Mouse (Mus musculus): ENCODE data around the gene Dhrs3. TPM values are rescaled to one million over a fixed set of nuclear protein-coding genes. Genes with fewer than 3 reads are reported as not detected.

The Dhrs3 gene
- polyA plus RNA-seq, 2 experiments from 2014 or later = 46.8 to 47.3 TPM

DNA sequence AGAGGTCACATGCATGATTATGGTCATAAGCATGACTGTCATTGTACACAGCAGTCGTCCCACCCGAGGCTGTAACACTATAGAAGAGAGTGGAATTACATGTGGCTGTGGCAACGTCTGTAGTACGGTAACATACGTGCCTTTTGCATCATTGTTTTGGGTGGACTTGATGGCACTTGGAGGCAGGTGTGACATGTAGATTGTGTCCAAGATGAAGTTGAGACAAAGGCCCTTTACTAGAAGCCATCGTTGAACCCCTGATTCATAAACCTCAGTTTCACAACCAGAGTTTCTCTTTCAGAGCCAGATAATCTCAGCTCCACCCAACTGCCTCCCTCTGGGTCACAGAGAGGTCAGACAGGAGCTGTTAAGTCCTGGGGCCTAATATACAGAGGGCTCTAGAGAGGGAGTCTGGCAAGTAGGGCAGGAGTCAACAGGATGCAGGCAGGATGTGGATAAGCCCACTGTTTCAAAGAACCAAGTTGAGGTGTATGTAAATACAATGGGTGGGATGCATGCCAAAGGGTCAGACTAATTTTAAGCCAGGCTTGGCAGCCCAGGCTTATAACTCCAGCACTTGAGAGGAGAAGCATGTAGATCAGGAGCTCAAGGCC lies 5.5 kb downstream of the Dhrs3 start:
- peak; percentile 45 for ATAC-seq

GRCm38 (mm10) chr4:144898737-144899136 lies 6.1 kb downstream of the Dhrs3 start:
- no peak for ATAC-seq

- ATAC-seq = peak; percentile 59
Observed at GRCm38 (mm10) chr4:144901561-144902111, 9.0 kb downstream of the Dhrs3 start.

- ATAC-seq = no peak
Observed at GRCm38 (mm10) chr4:144903088-144903487, 10.5 kb downstream of the Dhrs3 start.

DNA sequence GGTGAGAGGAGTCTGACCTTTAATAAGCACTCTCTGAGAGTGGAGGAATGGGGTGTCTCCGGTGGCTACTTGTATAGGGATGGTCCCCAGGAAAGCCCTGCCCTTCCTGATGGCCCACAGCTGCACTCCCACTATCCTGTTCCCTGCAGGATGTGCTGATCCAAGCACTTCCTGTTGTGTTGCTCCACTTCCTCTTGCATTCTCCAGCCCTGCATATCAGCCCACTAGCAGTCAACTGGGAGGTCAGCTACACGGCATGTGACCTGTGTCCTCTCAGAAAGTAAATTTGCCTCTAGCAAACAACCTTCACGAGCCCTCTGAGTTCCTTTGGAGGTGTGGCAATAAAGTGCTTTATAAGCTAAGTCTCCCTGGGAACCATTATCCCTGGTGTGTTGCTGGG lies 11.3 kb downstream of the Dhrs3 start:
- ATAC-seq = no peak

GRCm38 (mm10) chr4:144905128-144905527 lies 12.5 kb downstream of the Dhrs3 start:
- no peak for ATAC-seq

- ATAC-seq = peak; percentile 18
Observed at GRCm38 (mm10) chr4:144906001-144906889, 13.6 kb downstream of the Dhrs3 start.

DNA sequence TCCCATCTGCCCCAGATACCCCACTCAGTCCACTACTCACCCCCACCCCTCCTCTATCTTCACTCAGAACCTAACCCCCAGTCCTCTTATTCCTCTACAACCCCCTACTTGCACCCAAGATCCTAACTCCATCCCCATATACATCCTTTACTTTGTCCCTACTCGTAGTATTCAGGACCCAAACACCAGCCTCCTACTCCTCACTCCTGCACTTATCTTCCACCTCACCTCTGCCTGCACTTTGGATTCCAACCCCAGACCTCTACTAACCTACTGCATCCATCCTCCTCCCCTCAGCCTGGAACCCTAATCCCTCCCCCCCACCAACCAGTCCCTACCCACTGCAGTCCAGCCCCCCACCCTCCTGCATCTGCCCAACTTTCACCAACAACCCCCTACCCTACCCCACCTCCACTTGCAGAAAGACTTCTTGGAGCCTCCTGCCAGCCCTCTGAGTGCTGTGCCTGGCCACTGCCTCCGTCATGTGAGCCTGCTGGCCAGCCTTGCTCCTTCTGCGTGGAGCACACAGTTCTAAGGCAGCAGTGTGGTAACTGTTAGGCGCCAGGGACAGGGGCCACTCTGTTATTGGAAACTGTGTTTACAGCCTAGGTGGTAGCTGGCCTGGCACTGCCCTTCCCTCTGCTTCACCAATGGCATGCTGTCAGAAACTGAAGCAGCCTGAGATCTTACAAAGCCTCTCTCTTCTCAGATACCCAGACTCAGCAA lies 14.5 kb downstream of the Dhrs3 start:
- no peak for ATAC-seq

DNA sequence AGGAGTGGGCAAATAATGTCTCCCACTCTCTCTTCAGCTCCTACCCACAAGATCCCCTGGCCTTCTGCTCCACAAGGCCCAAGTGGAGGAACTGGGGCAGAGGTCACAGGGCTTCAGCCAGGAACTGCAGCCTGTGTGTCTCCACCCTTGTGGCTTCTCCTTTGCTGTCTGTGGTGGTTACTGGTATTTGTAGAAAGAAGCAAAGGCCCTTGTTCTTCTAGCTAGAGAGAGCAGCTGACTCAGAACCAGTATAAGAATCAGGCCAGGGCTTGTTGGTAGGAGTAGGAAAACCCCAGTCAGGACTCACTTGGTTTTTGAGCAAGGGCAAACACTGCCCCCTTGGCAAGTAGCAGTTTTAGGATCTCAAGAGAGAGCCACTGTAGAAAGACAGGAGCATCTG lies 16.2 kb downstream of the Dhrs3 start:
- no peak for ATAC-seq

DNA sequence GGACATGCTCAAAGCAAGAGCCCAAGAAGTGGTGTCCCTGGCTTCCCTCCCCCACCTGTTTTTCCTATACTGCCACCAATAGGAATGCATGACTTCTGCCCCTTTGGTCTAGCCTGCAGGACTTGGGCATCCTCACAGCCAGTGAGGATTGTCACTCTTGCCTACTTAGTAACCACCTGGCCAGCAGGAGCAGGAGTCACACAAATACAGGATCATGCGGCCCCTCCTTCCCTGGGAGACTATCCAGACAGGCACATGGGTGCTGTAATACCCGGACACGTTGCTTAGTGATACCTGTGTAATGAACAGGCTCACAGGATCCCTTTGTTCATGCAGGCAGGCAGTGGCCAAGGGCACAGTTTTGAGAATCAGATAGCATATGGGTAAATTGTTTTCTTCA lies 17.7 kb downstream of the Dhrs3 start:
- no peak for ATAC-seq

DNA sequence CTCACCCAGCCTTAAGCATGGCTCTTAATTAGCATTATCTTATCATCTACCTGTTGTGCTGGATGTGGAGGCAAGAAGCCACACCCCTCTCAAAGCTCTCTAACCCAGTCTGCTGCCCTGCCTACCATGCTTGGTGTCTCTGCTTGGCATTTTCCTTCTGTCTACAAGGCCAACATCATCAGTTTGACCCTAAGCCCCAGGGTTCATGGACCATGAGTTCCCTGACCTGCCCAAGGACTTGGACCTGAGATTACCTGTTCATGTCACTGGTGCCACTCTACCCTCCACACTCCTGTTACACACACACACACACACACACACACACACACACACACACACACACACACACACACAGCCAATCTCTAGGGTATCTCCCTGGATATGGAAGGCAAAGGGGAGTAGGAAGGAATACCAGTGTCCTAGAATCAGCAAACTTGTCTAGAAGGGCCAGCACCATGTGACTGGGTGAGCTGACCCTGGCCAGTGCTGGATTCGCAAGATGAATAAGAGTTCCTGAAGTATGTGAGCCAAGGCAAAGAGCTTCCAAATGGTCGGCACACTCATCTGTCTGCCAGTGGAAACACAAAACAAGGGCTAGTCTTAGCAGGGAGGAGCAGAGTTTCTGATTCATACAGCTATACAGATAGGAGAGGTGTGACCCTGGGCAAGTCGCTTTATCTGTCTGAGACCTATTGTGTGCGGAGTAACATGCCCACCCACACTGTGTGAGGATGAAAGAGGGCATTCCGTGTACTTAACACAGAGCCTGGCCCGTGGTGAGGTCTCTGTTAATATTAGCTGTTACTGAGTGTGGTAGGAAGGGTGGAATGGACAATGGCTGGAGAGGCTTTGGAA lies 20.9 kb downstream of the Dhrs3 start:
- no peak for ATAC-seq

GRCm38 (mm10) chr4:144916520-144916919 lies 23.9 kb downstream of the Dhrs3 start:
- no peak for ATAC-seq

GRCm38 (mm10) chr4:144917101-144917500 lies 24.5 kb downstream of the Dhrs3 start:
- ATAC-seq = no peak

DNA sequence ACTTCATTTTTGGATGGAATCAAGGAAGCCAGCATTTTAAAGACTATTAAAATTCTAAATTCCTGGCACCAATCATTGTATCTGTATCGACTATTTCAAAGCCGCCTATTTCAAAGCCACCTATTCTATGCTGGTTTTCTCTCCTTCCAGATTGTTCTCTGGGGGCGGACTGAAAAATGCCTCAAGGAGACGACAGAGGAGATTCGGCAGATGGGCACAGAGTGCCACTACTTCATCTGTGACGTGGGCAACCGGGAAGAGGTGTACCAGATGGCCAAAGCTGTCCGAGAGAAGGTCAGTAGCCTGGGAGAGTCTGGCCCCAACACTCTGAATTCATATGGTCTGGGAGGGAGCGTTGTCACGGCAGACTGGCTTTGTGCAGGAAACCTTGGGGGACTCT lies 25.9 kb downstream of the Dhrs3 start:
- no peak for ATAC-seq

DNA sequence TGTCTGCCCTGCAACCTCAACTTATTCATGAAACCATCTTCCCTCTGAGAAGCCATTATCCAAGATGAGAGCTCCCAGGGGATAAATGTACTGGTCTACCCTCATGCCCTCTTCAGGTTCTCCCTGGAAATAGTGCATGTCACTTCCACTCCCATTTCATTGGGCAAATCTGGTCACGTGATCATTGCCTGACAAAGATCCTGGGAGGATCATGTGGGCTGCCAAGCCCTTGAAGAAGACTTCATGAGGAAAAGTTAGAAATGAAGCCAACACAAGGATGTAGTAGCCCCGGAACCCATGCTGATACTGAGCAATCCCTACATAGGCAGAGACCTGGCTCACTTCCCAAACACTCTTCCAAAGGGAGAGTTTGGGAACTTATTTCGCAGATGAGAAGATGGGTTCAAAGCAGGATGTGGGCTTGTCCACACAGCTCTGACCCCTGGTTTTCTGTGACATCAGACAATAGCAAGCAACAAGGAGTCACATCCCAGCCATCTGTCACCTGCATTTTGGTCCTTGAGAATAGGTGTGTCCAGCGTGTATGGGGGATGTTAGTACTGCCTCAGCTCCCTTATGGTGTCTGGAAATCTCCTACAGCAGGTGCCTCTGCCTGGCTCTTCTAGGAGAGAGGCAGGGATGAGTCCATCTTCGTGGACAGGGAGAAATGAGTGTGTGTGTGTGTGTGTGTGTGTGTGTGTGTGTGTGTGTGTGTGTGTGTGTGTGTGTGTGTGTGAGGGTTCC lies 36.2 kb downstream of the Dhrs3 start:
- no peak for ATAC-seq

GRCm38 (mm10) chr4:144929811-144930221 lies 37.2 kb downstream of the Dhrs3 start:
- ATAC-seq = no peak

GRCm38 (mm10) chr4:144930366-144930765 lies 37.7 kb downstream of the Dhrs3 start:
- ATAC-seq = no peak

DNA sequence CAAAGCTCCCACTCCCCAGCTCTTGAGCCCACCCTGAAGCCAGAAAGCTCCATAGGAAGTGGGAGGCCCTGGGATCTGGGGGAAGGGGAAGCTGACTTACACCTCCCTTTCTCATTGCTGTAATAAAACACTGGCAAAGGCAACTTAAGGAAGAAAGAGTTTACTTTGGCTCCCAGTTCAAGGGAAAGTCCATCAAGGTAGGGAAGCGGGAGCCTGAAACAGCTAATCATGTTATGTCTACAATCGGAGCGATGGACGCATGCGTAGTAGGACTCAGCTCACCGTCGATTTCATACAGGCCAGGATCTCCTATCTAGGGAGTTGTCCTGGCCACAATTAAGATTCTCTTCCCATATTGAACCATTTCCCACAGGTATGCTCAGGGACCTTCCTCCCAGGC lies 38.5 kb downstream of the Dhrs3 start:
- no peak for ATAC-seq

DNA sequence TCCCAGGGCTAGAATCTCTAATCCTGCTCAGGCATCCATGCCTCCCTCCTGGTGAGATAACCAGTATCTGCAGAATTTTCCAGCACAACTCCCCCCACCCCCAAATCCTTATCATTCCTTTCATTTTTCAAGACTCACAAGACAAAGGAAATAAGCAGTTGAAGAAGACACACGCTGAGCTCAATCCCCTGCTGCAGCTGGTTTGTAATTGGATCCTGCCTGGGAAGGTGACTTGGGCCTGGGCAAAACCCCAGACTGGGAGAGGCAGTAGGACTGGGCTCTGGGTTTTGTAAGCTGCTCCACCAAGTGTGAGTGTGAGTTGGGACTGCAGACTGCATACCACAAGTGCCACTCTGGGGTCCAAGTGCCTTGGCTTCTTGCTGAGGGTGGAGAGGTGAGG lies 41.9 kb downstream of the Dhrs3 start:
- no peak for ATAC-seq

- ATAC-seq = no peak
Observed at GRCm38 (mm10) chr4:144936563-144937154, 44.0 kb downstream of the Dhrs3 start.

DNA sequence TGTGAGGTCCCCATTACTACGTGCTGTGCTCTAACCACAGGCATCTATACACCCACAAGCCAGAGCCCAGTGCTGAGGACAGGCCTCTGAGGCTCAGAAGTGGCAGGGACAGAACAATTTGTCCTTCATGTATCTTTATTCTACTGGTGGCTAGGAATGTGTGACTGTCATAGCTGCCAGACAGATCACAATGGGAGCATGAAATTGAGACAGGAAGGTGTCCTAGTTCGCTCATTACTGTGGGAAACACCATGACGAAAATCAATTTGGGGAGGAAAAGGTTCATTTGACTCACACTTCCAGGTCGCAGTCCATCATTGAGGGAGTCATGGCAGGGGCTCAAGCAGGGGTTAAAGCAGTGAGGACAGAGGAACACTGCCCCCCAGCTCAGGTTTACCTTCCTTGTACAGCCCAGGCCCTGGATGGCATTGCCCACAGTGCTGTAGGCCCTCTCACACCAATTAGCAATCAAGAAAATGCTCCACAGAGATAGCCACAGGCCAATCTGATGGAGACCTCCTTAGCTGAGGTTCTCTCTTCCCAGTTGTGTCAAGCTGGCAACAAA lies 47.3 kb downstream of the Dhrs3 start:
- ATAC-seq = no peak

Data from activated CD4-positive, CD25-positive, alpha-beta regulatory T cell, adult 4 months (primary cell).